Mouse (Mus musculus) skeletal muscle tissue, adult 2 months (tissue): ENCODE measurements around the gene Rab11b.
"Not testable (repeated sequence)": the region's sequence is repeated elsewhere in the genome, so short reads cannot be mapped to it uniquely, and the experiment has no call there.

Source experiments
- DNase-seq: peaks from one replicate; pipeline ENCODE4 v3.0.0-alpha.2; 2012; ENCODE audit warnings: low read depth, low spot score

Rab11b gene

GRCm38 (mm10) chr17:33773426-33773825 lies 13.1 kb upstream of the Rab11b start:
- no peak for DNase-seq

- DNase-seq = no peak
Observed at GRCm38 (mm10) chr17:33771617-33772016, 11.3 kb upstream of the Rab11b start.

GRCm38 (mm10) chr17:33766389-33766788 lies 6.1 kb upstream of the Rab11b start:
- no peak for DNase-seq

GRCm38 (mm10) chr17:33759767-33760254 lies 519 bp downstream of the Rab11b start:
- DNase-seq = peak; percentile 74

GRCm38 (mm10) chr17:33757231-33757630 lies 3.1 kb downstream of the Rab11b start:
- DNase-seq = peak; percentile 78

GRCm38 (mm10) chr17:33756108-33756790 lies 4.1 kb downstream of the Rab11b start:
- DNase-seq = peak; percentile 65

- DNase-seq = no peak
Observed at GRCm38 (mm10) chr17:33755418-33756107, 4.8 kb downstream of the Rab11b start.

- no peak for DNase-seq
Observed at GRCm38 (mm10) chr17:33754656-33755055, 5.7 kb downstream of the Rab11b start.

GRCm38 (mm10) chr17:33752297-33752696 lies 8.0 kb downstream of the Rab11b start:
- DNase-seq = no peak

GRCm38 (mm10) chr17:33751181-33751580 lies 9.1 kb downstream of the Rab11b start:
- no peak for DNase-seq

GRCm38 (mm10) chr17:33749451-33749850 lies 10.9 kb downstream of the Rab11b start:
- no peak for DNase-seq

GRCm38 (mm10) chr17:33746011-33746410 lies 14.3 kb downstream of the Rab11b start:
- peak; percentile 53 for DNase-seq

- DNase-seq = no peak
Observed at GRCm38 (mm10) chr17:33744686-33745384, 15.5 kb downstream of the Rab11b start.

GRCm38 (mm10) chr17:33742420-33742819 lies 17.9 kb downstream of the Rab11b start:
- no peak for DNase-seq

GRCm38 (mm10) chr17:33733526-33733925 lies 26.8 kb downstream of the Rab11b start:
- DNase-seq = not testable (repeated sequence)

- not testable (repeated sequence) for DNase-seq
Observed at GRCm38 (mm10) chr17:33732556-33733083, 27.7 kb downstream of the Rab11b start.

GRCm38 (mm10) chr17:33729215-33729614 lies 31.1 kb downstream of the Rab11b start:
- no peak for DNase-seq

- DNase-seq = no peak
Observed at GRCm38 (mm10) chr17:33728396-33728795, 31.9 kb downstream of the Rab11b start.

GRCm38 (mm10) chr17:33719736-33720378 lies 40.5 kb downstream of the Rab11b start:
- DNase-seq = no peak

GRCm38 (mm10) chr17:33718944-33719725 lies 41.2 kb downstream of the Rab11b start:
- no peak for DNase-seq

- DNase-seq = peak; percentile 96
Observed at GRCm38 (mm10) chr17:33718384-33718881, 41.9 kb downstream of the Rab11b start, which contains the start of gene March2. TSS of gene March2 (minus strand) at chr17:33718670.
